Comparison of ENCODE assay signal across 8 mouse cellular contexts in genomic region chr17:13440708-13441530, GRCm38 (mm10).
DNase-seq lines count a peak whose midpoint lies in the region; ATAC-seq and TF ChIP-seq lines count a peak whose summit lies in the region.
"Not testable (repeated sequence)": the region's sequence is repeated elsewhere in the genome, so short reads cannot be mapped to it uniquely, and the experiment has no call there.

No protein-coding gene starts in this region.

- WGBS in intestine, embryonic 16.5 days = 80% methylated on average over 9 of the region's 9 CpGs
- WGBS in kidney, postnatal 0 days = 77% methylated on average over 9 of the region's 9 CpGs
- WGBS in limb, embryonic 14.5 days = 79% methylated on average over 9 of the region's 9 CpGs

- H3K36me3 ChIP-seq in CH12.LX (replicated peaks in 1 of 2; ENCODE audit: control insufficient read depth in 1 of 2, insufficient read depth in 1 of 2, low read length in 1 of 2); intestine, embryonic 16.5 days (ENCODE audit: control insufficient read depth, insufficient read depth, low read length); kidney, postnatal 0 days (ENCODE audit: insufficient read depth, low read length); limb, embryonic 14.5 days (ENCODE audit: control insufficient read depth, insufficient read depth, low read length): not testable (repeated sequence)

- TF ChIP-seq CTCF in CH12.LX (conservative IDR thresholded peaks at IDR 0.05 in 1 of 2, IDR thresholded peaks at IDR 0.05 in 1 of 2; ENCODE audit: low read depth in 2 of 2, low read length in 2 of 2); kidney, postnatal 0 days (IDR thresholded peaks at IDR 0.05; ENCODE audit: low read depth): not testable (repeated sequence)

- TF ChIP-seq RAD21 in CH12.LX (IDR thresholded peaks at IDR 0.05; ENCODE audit: low read depth, low read length) = not testable (repeated sequence)

- TF ChIP-seq POLR2A in CH12.LX (IDR thresholded peaks at IDR 0.05; ENCODE audit: low read depth, low read length); limb, embryonic 14.5 days (IDR thresholded peaks at IDR 0.05; ENCODE audit: borderline replicate concordance, extremely low read depth, insufficient read depth, insufficient read length): not testable (repeated sequence)

- 0 out of 2 replicates have a peak, but pooled peaks have one; percentile 34 for TF ChIP-seq EP300 in CH12.LX (IDR thresholded peaks at IDR 0.05; ENCODE audit: low read length)

- peaks cover 6 to 23% of the 10 kb centered on the region in 2 experiments for H3K4me1 ChIP-seq in CH12.LX (ENCODE audit: control insufficient read depth in 1 of 2, insufficient read depth in 2 of 2)
- H3K4me1 ChIP-seq in intestine, embryonic 16.5 days (ENCODE audit: control insufficient read depth, insufficient read depth, low read length); kidney, postnatal 0 days (replicated peaks; ENCODE audit: insufficient read depth, low read length); limb, embryonic 14.5 days (ENCODE audit: control insufficient read depth, insufficient read depth, low read length): not testable (repeated sequence)

- dilution Hi-C loops in CH12.LX (cut with MboI; ENCODE audit: extremely low pct_ligation_motif_present, extremely low pct_unique_long_range_greater_than_20kb, low sequenced_read_pairs) = not testable (repeated sequence)

- peak; percentile 57 for DNase-seq in CH12.LX (ENCODE audit: extremely low read depth)
- peak; percentile 61 for DNase-seq in adrenal gland, postnatal 14 days
- DNase-seq in kidney, postnatal 0 days (ENCODE audit: low spot score) = peak; percentile 5
- DNase-seq in limb, embryonic 14.5 days (ENCODE audit: low spot score) = not testable (repeated sequence)

- not testable (repeated sequence) for H3K4me2 ChIP-seq in CH12.LX (ENCODE audit: insufficient read depth, low read depth, poor library complexity, severe bottlenecking); intestine, embryonic 16.5 days (ENCODE audit: low read depth, low read length); kidney, postnatal 0 days (ENCODE audit: low read length); limb, embryonic 14.5 days (replicated peaks; ENCODE audit: low read depth, low read length, severe bottlenecking)

- H3K9me3 ChIP-seq in CH12.LX (replicated peaks; ENCODE audit: low read length); intestine, embryonic 16.5 days (ENCODE audit: control insufficient read depth, low read length); kidney, postnatal 0 days (replicated peaks; ENCODE audit: low read length); limb, embryonic 14.5 days (ENCODE audit: control insufficient read depth, low read length): not testable (repeated sequence)

- in situ Hi-C loops in CH12.LX (cut with MboI; ENCODE audit: low pct_ligation_motif_present, low pct_unique_long_range_greater_than_20kb, low sequenced_read_pairs) = not testable (repeated sequence)

- not testable (repeated sequence) for H3K4me3 ChIP-seq in CH12.LX (replicated peaks in 1 of 3; ENCODE audit: low read depth in 2 of 3, low read length in 2 of 3, poor library complexity in 1 of 3); intestine, embryonic 16.5 days (ENCODE audit: low read length); kidney, postnatal 0 days (replicated peaks; ENCODE audit: low read depth, low read length); limb, embryonic 14.5 days (replicated peaks; ENCODE audit: low read length)

- not testable (repeated sequence) for H3K27me3 ChIP-seq in CH12.LX (replicated peaks); intestine, embryonic 16.5 days (replicated peaks; ENCODE audit: control insufficient read depth, insufficient read depth, low read length); kidney, postnatal 0 days (ENCODE audit: insufficient read depth, low read length); limb, embryonic 14.5 days (ENCODE audit: control insufficient read depth, insufficient read depth, low read length)

- H3K79me2 ChIP-seq in CH12.LX (replicated peaks; ENCODE audit: control insufficient read depth, extremely low read depth, insufficient read depth, poor library complexity, severe bottlenecking) = not testable (repeated sequence)

- not testable (repeated sequence) for H3K9ac ChIP-seq in CH12.LX (ENCODE audit: insufficient read depth, low read depth); intestine, embryonic 16.5 days (ENCODE audit: low read depth, low read length); kidney, postnatal 0 days (ENCODE audit: low read depth, low read length); limb, embryonic 14.5 days (ENCODE audit: low read depth, low read length, severe bottlenecking)

- peak; percentile 70 for ATAC-seq in granulocyte monocyte progenitor cell, adult 5-6 weeks (replicated peaks; ENCODE audit: poor library complexity, severe bottlenecking)
- ATAC-seq in intestine, embryonic 16.5 days = peak; percentile 70
- peak; percentile 44 for ATAC-seq in kidney, postnatal 0 days (replicated peaks; ENCODE audit: low FRiP score, low read depth)
- 0 out of 2 replicates have a peak, but pooled peaks have one; percentile 34 for ATAC-seq in limb, embryonic 14.5 days (ENCODE audit: low FRiP score, low read depth)
- peak; percentile 80 for ATAC-seq in megakaryocyte, adult 5-6 weeks (ENCODE audit: poor library complexity, severe bottlenecking)
- ATAC-seq in neutrophil, adult 5-6 weeks (ENCODE audit: extremely low read depth, insufficient number of reproducible peaks, low FRiP score, poor library complexity, severe bottlenecking) = peak; percentile 49

- H3K27ac ChIP-seq in CH12.LX (ENCODE audit: insufficient read depth, low read depth); intestine, embryonic 16.5 days (ENCODE audit: low read length); kidney, postnatal 0 days; limb, embryonic 14.5 days (replicated peaks; ENCODE audit: low read depth, low read length): not testable (repeated sequence)

TF ChIP-seq in CH12.LX, 34 proteins besides CTCF, POLR2A, EP300 and RAD21:
- TF ChIP-seq JUN (IDR thresholded peaks at IDR 0.05; ENCODE audit: insufficient read depth, low read depth, low read length) (peak; percentile 34; the same call in 1 of the 2 replicates), TCF12 (IDR thresholded peaks at IDR 0.05; ENCODE audit: low read depth, low read length) (0 out of 2 replicates have a peak, but pooled peaks have one; percentile 41), IRF4 (IDR thresholded peaks at IDR 0.05; ENCODE audit: low read depth, low read length) (peak; percentile 62; the same call in 1 of the 2 replicates), MAX (IDR thresholded peaks at IDR 0.05; ENCODE audit: low read length) (peak; percentile 78), MYC (IDR thresholded peaks at IDR 0.05; ENCODE audit: low read depth, low read length) (0 out of 2 replicates have a peak, but pooled peaks have one; percentile 23), BHLHE40 (IDR thresholded peaks at IDR 0.05; ENCODE audit: low read depth, low read length) (peak; percentile 88), JUND (conservative IDR thresholded peaks at IDR 0.05; ENCODE audit: low read depth, low read length) (0 out of 2 replicates have a peak, but pooled peaks have one; percentile 39), ETS1 (conservative IDR thresholded peaks at IDR 0.05; ENCODE audit: low read depth, low read length) (peak; percentile 85)
